Mouse (Mus musculus) cortical plate, adult 2 months (tissue): ENCODE results near the gene Dennd1c.

Source experiments
- CTCF ChIP-seq: fragments of 200-500 bp; IDR thresholded peaks from 2 replicates; pipeline ENCODE4 v1.5.1; 2011; ENCODE audit warnings: mild to moderate bottlenecking, control low read depth, low read length; ENCODE audit not compliant: insufficient read depth; ENCODE audit errors: extremely low read depth
- POLR2A ChIP-seq: fragments of 200-500 bp; IDR thresholded peaks from 2 replicates; pipeline ENCODE4 v1.6.1; 2011; ENCODE audit warnings: mild to moderate bottlenecking, low read length, control low read depth; ENCODE audit not compliant: insufficient read depth; ENCODE audit errors: extremely low read depth

DNA sequence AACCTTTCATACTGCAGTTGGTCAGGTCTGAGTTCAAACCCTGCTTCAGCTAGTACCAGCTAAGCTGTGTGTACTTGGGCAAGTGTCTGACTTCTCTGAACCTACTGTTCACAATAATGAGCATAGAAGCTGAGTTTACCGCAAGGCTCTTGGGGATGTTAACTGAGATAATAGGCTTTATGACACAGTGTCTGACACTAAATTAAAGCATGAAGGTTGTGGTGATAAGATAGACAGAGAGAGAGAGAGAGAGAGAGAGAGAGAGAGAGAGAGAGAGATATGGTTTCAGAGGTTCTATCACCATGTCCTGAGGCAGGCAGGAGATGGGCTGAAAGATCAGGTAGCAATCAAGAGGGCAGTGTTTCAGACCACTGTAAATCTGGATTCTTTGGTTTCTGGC is 31.7 kb upstream of the Dennd1c start:
- TF ChIP-seq CTCF (no peak), POLR2A (no peak)
